Mouse (Mus musculus): ENCODE measurements around the gene Gna14.

Gene Gna14

DNA sequence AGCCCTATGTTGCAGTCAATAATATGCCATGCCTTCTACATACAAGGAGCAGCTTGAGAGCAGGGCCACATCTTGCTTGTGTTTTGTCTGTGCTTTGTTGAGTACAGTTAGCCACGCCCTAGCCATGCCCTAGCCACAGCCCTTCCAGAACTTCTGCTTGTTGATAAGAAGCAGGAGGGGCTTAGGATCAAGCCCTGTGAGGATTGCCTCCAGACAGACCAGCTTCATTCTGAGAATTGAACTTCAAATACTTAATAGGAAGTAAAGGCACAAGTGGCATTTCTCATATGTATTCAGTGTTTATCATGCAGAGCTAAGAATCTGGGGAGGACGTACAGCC, 75.5 kb downstream of the Gna14 start:
- DNase-seq (ENCODE audit: low spot score in 2 of 2): no peak

DNA sequence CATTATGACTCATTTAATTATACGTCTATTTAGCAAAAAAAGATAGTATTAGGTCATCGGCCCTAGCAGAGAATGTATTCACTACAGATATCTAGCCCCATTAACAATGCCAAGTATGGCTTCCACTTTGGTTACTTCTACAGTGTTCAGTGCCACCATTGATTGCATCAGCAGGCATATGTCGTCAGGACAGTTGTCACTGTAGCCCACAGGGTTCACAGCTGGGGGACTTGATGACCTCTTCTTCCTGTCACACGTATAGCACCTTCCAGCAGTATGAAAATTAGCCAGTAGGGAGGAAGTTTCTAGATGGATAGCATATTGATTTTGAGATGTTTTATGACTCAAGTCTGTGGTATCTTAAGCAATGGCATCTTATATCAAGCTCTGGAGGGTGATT, 78.6 kb downstream of the Gna14 start:
- DNase-seq (ENCODE audit: low spot score in 2 of 2): no peak

DNA sequence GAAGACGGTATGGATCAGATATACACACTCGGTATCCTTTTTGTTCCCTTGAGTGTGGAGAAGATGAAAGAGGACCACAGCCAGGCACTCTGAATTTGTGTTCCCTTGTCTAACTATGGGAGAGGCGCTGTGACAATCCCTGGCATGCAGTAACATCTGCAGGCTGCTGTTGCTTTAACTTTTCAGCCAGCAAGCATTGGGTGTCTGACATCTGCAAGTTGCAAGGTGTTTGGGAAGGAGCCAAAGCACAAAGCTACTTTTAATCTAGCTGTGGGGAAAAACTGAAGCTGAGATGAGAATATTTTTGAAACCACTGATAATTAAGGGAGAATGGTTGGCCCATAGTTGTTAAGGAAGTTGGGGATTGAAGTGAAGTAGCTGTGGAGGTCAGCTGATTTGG, 83.0 kb downstream of the Gna14 start:
- DNase-seq (ENCODE audit: low spot score in 2 of 2): no peak

- DNase-seq (ENCODE audit: low spot score in 2 of 2): no peak
Observed at GRCm38 (mm10) chr19:16520608-16521007, 85.0 kb downstream of the Gna14 start.

GRCm38 (mm10) chr19:16526302-16526880, 90.8 kb downstream of the Gna14 start:
- DNase-seq (ENCODE audit: low spot score in 2 of 2): no peak

- DNase-seq (ENCODE audit: low spot score in 2 of 2): no peak
Observed at GRCm38 (mm10) chr19:16527031-16527430, 91.5 kb downstream of the Gna14 start.

- no peak for DNase-seq (ENCODE audit: low spot score in 2 of 2)
Observed at GRCm38 (mm10) chr19:16528225-16528828, 92.8 kb downstream of the Gna14 start.

- DNase-seq (ENCODE audit: low spot score in 2 of 2): no peak
Observed at GRCm38 (mm10) chr19:16529293-16529920, 93.8 kb downstream of the Gna14 start.

GRCm38 (mm10) chr19:16529999-16530398, 94.4 kb downstream of the Gna14 start:
- DNase-seq (ENCODE audit: low spot score in 2 of 2): no peak

DNA sequence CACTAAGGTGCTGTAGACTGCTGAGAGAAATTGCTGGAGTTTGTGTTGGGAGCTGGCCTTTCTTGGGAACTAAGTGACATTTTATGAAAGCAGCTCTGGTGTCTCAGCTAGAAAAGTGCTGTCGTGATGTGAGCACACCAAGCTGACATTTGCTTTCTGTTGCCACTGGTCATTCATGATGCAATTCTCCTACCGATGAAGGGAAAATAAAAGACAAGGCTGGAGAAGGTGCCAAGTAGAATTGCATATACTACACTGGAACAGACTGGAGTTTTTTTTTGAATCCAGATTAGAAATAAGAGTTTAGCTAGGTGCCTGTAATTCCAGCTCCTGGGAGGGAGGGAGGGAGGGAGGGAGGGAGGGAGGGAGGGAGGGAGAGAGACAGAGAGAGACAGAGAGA, 98.7 kb downstream of the Gna14 start:
- no peak for DNase-seq (ENCODE audit: low spot score in 2 of 2)

- DNase-seq (ENCODE audit: low spot score in 2 of 2): no peak
Observed at GRCm38 (mm10) chr19:16538416-16538815, 102.9 kb downstream of the Gna14 start.

- DNase-seq (ENCODE audit: low spot score in 2 of 2): no peak
Observed at GRCm38 (mm10) chr19:16543688-16544087, 108.1 kb downstream of the Gna14 start.

DNA sequence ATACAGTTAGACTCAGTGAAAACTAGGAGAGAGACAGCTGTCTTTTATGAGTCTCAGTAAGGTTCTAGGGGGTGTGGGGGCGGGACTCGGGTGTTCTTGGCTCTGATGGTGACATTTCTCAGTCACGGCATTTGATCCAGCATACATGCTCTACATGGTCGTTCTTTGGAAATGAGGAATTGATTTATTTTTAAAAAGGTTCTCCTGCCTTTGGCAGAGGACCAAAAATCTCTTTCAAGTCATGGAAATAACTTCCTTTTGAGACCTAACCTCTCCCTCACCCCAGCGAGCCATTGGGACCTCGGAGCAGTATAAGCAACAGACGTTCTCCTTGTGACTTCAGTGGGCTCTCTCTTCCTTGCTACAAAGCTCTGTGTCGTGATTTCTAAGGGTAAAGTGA, 121.4 kb downstream of the Gna14 start:
- DNase-seq (ENCODE audit: low spot score in 2 of 2): no peak

- no peak for DNase-seq (ENCODE audit: low spot score in 2 of 2)
Observed at GRCm38 (mm10) chr19:16557971-16558370, 122.4 kb downstream of the Gna14 start.

- no peak for DNase-seq (ENCODE audit: low spot score in 2 of 2)
Observed at GRCm38 (mm10) chr19:16558570-16558969, 123.0 kb downstream of the Gna14 start.

DNA sequence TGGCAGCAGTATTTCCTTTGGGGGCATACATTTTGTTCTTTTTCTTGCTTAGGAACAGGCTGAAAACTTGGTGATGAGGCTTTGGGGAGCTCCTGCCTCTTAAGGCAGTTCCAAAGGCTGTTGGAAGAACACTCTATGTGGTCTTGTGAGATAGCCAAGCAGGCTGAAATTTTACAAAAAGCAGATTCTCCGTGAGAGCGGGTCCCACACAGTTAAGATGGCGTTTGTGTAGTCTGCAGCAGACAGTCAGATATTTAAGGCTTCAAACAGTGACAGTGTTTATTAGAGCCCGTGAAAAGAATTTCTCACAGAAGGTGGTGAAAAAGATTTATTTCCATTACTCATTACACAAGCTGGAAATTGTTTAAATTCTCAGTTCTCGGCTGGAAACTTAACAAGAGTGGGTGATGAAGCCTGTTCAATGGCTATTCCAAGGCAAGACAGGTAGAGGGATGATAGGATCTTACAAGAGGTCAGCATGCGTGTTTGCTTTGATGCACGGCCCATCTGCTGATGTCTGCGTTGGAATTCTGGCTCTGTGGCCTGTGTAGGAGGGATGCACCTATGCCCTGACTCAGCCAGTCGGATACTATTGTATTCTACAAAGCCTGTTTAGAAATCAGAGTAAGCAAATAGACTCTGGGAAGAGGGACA, 123.8 kb downstream of the Gna14 start:
- no peak for DNase-seq (ENCODE audit: low spot score in 2 of 2)

DNA sequence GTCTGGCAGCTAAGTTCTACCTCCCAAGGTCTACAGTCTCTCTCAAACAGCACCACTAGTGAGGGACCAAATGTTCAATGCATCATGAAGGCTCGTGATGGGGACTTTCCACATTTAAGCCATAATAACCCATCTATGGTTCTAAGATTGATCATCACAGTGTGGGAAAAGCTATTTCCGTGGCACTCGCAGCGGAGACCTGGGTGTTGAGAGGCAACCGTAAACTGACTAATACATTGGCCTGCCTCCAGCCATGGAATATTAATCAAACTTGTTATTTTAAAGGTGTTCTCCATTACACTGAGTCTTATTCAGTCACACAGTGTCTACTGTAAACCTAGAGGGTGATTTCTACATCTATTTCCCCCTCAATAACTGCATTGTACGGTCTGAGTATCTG, 127.1 kb downstream of the Gna14 start:
- no peak for DNase-seq (ENCODE audit: low spot score in 2 of 2)

DNA sequence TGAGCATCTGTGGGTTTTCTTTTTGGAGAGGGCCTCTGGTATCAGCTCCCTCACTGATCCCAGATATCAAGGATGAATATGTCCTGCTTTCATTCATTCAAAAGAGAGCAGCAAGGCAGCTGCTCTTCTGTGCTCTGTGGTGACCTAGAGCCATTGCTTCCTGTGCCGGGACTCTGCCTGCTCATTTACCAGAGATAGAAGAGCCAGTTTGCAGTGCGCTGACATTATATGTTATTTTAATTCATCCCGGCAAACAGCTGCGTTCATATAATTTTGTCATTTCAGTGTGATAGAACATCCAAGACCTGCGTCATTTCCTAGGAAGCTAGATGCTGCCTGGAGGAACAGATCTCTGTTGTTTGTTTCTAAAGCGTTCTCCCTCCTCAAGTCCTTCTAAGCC, 141.2 kb downstream of the Gna14 start:
- no peak for DNase-seq (ENCODE audit: low spot score in 2 of 2)

GRCm38 (mm10) chr19:16579656-16580260, 144.2 kb downstream of the Gna14 start:
- no peak for DNase-seq (ENCODE audit: low spot score in 2 of 2)

- DNase-seq (ENCODE audit: low spot score in 2 of 2): no peak
Observed at GRCm38 (mm10) chr19:16580501-16580900, 144.9 kb downstream of the Gna14 start.

DNA sequence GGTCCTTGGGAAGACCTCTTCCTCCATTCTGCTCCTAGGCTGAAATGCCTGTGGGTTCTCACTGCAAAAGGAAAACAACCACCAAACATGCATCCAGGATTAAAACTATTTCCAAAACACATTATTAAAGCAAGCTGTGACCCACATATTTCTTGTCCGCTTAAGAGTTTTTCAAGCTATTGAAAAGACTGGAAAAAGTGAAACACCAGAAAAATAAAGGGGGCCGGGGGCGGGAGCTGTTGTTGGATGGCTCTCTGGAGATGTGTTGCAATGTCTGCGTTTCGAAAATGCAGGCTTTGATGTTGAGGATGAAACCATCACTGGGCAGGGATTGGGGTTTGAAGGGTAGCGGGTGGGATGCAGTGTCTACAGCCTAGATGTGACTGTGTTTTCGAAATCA, 149.0 kb downstream of the Gna14 start:
- no peak for DNase-seq (ENCODE audit: low spot score in 2 of 2)

GRCm38 (mm10) chr19:16585379-16585778, 149.8 kb downstream of the Gna14 start:
- no peak for DNase-seq (ENCODE audit: low spot score in 2 of 2)
